Mouse (Mus musculus) forebrain, embryonic 15.5 days (tissue): ENCODE measurements around the gene Col12a1. TPM values are rescaled to one million over a fixed set of nuclear protein-coding genes. Genes with fewer than 3 reads are reported as not detected.
A peak's percentile ranks its signal among the peaks of the same experiment; 100 is the strongest.

ENCODE experiments used
- ATAC-seq: fragments of 200-750 bp; cut with Nextera tagmentation; replicated peaks from 2 replicates; pipeline ENCODE4 v1.8.0; 2017; ENCODE audit warnings: mild to moderate bottlenecking, moderate TSS enrichment, moderate library complexity
- H3K27ac ChIP-seq: fragments of 300-500 bp; sonication (generic); replicated peaks from 2 replicates; pipeline ENCODE4 v1.5.1; 2015; ENCODE audit warnings: mild to moderate bottlenecking, inconsistent platforms
- H3K27me3 ChIP-seq: fragments of 300-500 bp; sonication (generic); 2 replicates; pipeline ENCODE4 v1.6.1; 2015; ENCODE audit warnings: inconsistent platforms
- H3K36me3 ChIP-seq: fragments of 300-500 bp; sonication (generic); 2 replicates; pipeline ENCODE4 v1.6.1; 2015; ENCODE audit warnings: mild to moderate bottlenecking, inconsistent platforms
- H3K4me1 ChIP-seq: fragments of 300-500 bp; sonication (generic); 2 replicates; pipeline ENCODE4 v1.6.1; 2015; ENCODE audit warnings: inconsistent platforms
- H3K4me2 ChIP-seq: fragments of 300-500 bp; sonication (generic); replicated peaks from 2 replicates; pipeline ENCODE4 v1.6.1; 2015; ENCODE audit warnings: mild to moderate bottlenecking, inconsistent platforms
- H3K4me3 ChIP-seq: fragments of 300-500 bp; sonication (generic); 2 replicates; pipeline ENCODE4 v1.5.1; 2015; ENCODE audit warnings: mild to moderate bottlenecking, inconsistent platforms
- H3K9ac ChIP-seq: fragments of 300-500 bp; sonication (generic); replicated peaks from 2 replicates; pipeline ENCODE4 v1.6.1; 2015; ENCODE audit warnings: mild to moderate bottlenecking, inconsistent platforms
- H3K9me3 ChIP-seq: fragments of 300-500 bp; sonication (generic); 2 replicates; pipeline ENCODE4 v1.6.1; 2016; ENCODE audit warnings: inconsistent platforms
- WGBS: fragments of 180-500 bp; shearing (Covaris S2); methylation state at CpG from one replicate; pipeline ENCODE4 v1.1.7; 2015; ENCODE audit warnings: mixed read lengths; 5-methylcytosine and 5-hydroxymethylcytosine counted together
- polyA plus RNA-seq: library from polyadenylated mRNA; unstranded; fragments of >200 nt; fragmentation: Nextera tagmentation; extraction: Ambion mirVana; gene quantifications from 2 replicates; pipeline ENCODE4 v1.2.1, GENCODE M21; 2015

The Col12a1 gene
- polyA plus RNA-seq, result 6.1 and 6.4 TPM in 2 replicates

DNA sequence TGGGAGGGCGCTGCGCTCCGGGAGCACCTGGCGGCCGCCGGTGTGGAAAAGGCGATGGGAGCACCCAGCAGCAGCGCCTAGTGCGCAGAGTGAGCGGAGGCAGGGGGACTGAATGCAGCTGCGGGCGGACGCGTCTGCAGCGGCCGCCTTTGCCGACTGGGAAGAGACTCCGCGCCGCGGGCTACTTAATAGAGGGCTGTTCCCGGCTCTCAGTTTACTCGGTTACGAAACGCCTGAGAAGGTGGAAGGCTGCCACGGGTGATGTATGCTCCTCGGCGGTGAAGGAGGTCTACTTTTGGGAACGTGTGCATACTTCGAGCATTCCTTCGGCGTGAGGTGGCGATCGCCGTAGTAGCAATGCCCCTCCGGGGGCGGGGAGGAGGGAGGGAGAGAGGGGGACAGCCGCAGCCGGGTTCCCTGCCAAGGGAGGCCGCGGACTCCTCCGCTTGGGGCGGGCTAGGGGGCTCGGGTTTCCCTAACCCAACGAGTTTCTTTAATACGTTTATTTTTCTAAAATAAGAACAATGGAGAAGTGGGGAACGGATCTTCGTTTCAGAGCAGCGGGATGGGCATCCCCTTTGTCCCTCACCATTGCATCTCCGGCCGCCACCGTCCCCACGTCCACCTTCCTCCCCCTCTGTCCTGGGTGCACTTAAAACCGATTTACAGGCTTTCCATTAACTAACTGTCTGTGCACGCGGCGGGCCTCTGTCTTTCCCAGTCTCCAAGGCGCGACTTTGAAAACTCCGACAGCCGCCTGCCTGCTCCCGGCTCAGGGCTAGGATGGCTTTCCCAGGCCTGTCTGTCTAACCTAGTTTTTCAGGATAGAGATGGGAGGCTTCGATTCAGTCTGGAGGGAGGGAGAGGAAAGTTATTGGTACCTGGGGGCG is at the start of gene Col12a1:
TSS of gene Col12a1 (minus strand) at position 351 of the 890 bp plus-strand sequence.
- Histone ChIP-seq H3K4me2 (peak within 1 kb of the TSS; percentile 95), H3K9ac (peak within 1 kb of the TSS; percentile 50), H3K4me3 (peak within 1 kb of the TSS; percentile 44), H3K27me3 (peaks cover 31% of the 10 kb centered on the region), H3K27ac (no peak within 1 kb of the TSS), H3K4me1 (peaks cover 48% of the 10 kb centered on the region), H3K36me3 (no peaks in the 10 kb centered on the region), H3K9me3 (no peaks in the 10 kb centered on the region)
- WGBS, result under 1% methylated on average over 64 of the region's 64 CpGs
- ATAC-seq, result peak; percentile 57

GRCm38 (mm10) chr9:79766991-79767545 is 48.4 kb upstream of the Col12a1 start:
- no peak overlapping the region for H3K27ac ChIP-seq
- no peak overlapping the region for H3K9ac ChIP-seq
- no peaks in the 10 kb centered on the region for H3K4me1 ChIP-seq
- ATAC-seq, result no peak
- H3K4me2 ChIP-seq, result no peak overlapping the region
- no peaks in the 10 kb centered on the region for H3K9me3 ChIP-seq
- H3K27me3 ChIP-seq, result no peaks in the 10 kb centered on the region
- H3K4me3 ChIP-seq, result no peak overlapping the region
- H3K36me3 ChIP-seq, result peaks cover 4% of the 10 kb centered on the region; the same call in 1 of the 2 replicates
- 95% methylated on average over 5 of the region's 5 CpGs for WGBS

DNA sequence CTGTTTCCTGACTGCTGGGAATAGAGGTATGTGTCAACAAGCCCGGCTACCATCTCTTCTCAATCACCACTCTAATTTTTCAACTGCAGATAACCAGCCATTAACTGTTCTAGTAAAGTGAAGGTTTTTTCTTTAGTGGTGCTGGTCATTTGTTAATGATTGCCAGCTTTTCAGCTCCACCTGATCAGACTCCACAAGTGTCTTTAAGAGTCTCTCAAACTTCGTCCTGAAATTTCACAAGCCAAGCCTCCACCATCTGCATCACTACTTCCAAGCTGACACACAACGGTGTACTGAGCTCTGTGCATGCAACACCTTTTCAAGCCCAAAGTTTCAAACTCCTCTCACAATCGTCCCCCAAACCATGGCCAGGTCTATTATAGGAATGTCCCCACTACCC is 46.7 kb upstream of the Col12a1 start:
- H3K4me3 ChIP-seq, result no peak overlapping the region
- WGBS, result 93% methylated on average over 4 of the region's 4 CpGs
- no peak overlapping the region for H3K4me2 ChIP-seq
- no peaks in the 10 kb centered on the region for H3K27me3 ChIP-seq
- H3K9ac ChIP-seq, result no peak overlapping the region
- peaks cover 4% of the 10 kb centered on the region; the same call in 1 of the 2 replicates for H3K4me1 ChIP-seq
- H3K9me3 ChIP-seq, result no peaks in the 10 kb centered on the region
- ATAC-seq, result no peak
- no peaks in the 10 kb centered on the region for H3K36me3 ChIP-seq
- no peak overlapping the region for H3K27ac ChIP-seq

DNA sequence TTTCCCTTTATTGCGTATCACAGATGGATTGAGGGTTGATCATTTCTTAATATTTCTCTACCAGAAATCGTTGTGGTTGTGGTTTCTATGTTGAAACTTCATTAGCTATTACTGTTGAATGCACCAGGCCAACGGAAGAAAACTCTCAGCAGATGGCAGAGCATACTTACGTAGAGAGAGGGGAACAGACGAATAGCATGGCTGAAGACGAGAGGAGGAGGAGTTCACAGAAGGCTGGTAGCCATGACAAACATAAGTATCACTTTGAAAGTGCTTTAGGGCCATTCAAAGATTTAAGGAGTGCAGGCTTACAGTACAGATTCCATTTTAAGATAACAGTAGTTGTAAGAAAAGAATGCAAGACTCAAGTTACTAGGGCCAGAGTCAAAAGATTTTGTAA is 43.9 kb upstream of the Col12a1 start:
- H3K4me1 ChIP-seq, result peaks cover 22% of the 10 kb centered on the region
- no peaks in the 10 kb centered on the region for H3K27me3 ChIP-seq
- no peak overlapping the region for H3K27ac ChIP-seq
- no peak overlapping the region for H3K4me2 ChIP-seq
- H3K36me3 ChIP-seq, result peaks cover 3% of the 10 kb centered on the region
- no peaks in the 10 kb centered on the region for H3K9me3 ChIP-seq
- no peak overlapping the region for H3K9ac ChIP-seq
- no peak overlapping the region for H3K4me3 ChIP-seq
- WGBS, result 81% methylated on average over 6 of the region's 6 CpGs
- ATAC-seq, result no peak

GRCm38 (mm10) chr9:79760076-79760475 is 41.4 kb upstream of the Col12a1 start:
- 6% methylated on average over 14 of the region's 14 CpGs for WGBS
- H3K27me3 ChIP-seq, result no peaks in the 10 kb centered on the region
- peak overlapping the region; percentile 88 for H3K4me3 ChIP-seq
- peak overlapping the region; percentile 61 for H3K9ac ChIP-seq
- H3K4me2 ChIP-seq, result peak overlapping the region; percentile 74
- H3K27ac ChIP-seq, result peak overlapping the region; percentile 89
- H3K4me1 ChIP-seq, result peaks cover 23% of the 10 kb centered on the region
- ATAC-seq, result peak; percentile 60; the same call in 1 of the 2 replicates
- peaks cover 18% of the 10 kb centered on the region for H3K36me3 ChIP-seq
- H3K9me3 ChIP-seq, result no peaks in the 10 kb centered on the region

- Histone ChIP-seq H3K9ac (peak within 1 kb of the TSS; percentile 90), H3K9me3 (no peaks in the 10 kb centered on the region), H3K4me2 (peak within 1 kb of the TSS; percentile 74), H3K27ac (peak within 1 kb of the TSS; percentile 89), H3K36me3 (peaks cover 20% of the 10 kb centered on the region), H3K27me3 (no peaks in the 10 kb centered on the region), H3K4me3 (peak within 1 kb of the TSS; percentile 88), H3K4me1 (peaks cover 23% of the 10 kb centered on the region)
- WGBS, result under 1% methylated on average over 49 of the region's 49 CpGs
- peak; percentile 100 for ATAC-seq
Measured at GRCm38 (mm10) chr9:79759385-79760005, 40.9 kb upstream of the Col12a1 start, which contains the start of gene Cox7a2. Gene Cox7a2, minus strand, starts transcription at chr9:79759878.

DNA sequence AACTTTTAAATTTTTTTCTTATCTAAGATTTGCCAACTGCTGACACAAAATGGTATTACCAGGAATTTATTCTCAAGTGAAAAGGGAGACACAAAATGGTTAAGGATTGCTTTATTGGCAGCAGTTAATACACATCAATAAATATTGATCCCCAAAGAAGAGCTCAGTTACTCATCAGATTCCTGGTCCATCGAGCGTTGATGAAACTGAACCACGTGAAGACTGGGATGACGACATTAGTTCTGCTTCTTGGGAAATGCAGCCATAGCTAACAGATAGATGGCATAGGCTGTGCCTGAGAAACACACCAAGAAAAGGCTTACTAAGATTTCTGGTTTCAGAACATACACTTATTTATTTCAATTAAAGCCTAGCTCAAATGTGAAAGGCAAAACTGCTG is 36.7 kb upstream of the Col12a1 start:
- H3K27me3 ChIP-seq, result no peaks in the 10 kb centered on the region
- 96% methylated on average over 4 of the region's 4 CpGs for WGBS
- no peak overlapping the region for H3K9ac ChIP-seq
- H3K27ac ChIP-seq, result no peak overlapping the region
- H3K4me3 ChIP-seq, result no peak overlapping the region
- peaks cover 39% of the 10 kb centered on the region for H3K36me3 ChIP-seq
- ATAC-seq, result no peak
- H3K4me1 ChIP-seq, result peaks cover 19% of the 10 kb centered on the region
- no peaks in the 10 kb centered on the region for H3K9me3 ChIP-seq
- H3K4me2 ChIP-seq, result no peak overlapping the region

- WGBS, result 82% methylated on average over 8 of the region's 8 CpGs
- Histone ChIP-seq H3K4me1 (no peaks in the 10 kb centered on the region), H3K36me3 (peaks cover 32% of the 10 kb centered on the region), H3K9ac (no peak overlapping the region), H3K9me3 (no peaks in the 10 kb centered on the region), H3K27ac (no peak overlapping the region), H3K27me3 (no peaks in the 10 kb centered on the region), H3K4me2 (no peak overlapping the region), H3K4me3 (no peak overlapping the region)
- no peak for ATAC-seq
Measured at GRCm38 (mm10) chr9:79751846-79752245, 33.2 kb upstream of the Col12a1 start.

DNA sequence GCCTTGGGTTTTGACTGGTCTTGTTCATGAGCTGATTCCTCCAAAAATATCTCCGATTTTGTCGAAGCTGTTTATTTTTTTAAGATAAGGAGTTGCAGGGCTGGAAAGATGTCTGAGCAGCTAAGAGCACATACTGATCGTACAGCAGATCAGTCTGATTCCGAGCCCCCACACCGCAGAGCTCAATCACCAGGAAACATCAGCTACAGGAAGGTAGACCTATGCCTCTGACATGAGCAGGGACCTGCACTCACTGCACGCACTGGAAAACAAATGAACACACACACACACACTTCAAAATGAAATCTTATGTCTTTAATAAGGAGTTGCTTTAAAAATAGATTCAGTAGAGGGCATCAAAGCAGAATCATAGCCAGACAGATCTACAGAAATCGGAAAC is 32.1 kb upstream of the Col12a1 start:
- H3K4me1 ChIP-seq, result no peaks in the 10 kb centered on the region
- H3K27me3 ChIP-seq, result no peaks in the 10 kb centered on the region
- H3K9me3 ChIP-seq, result no peaks in the 10 kb centered on the region
- no peak for ATAC-seq
- H3K4me3 ChIP-seq, result no peak overlapping the region
- no peak overlapping the region for H3K9ac ChIP-seq
- no peak overlapping the region for H3K27ac ChIP-seq
- no peak overlapping the region for H3K4me2 ChIP-seq
- peaks cover 28% of the 10 kb centered on the region for H3K36me3 ChIP-seq
- WGBS, result 94% methylated on average over 7 of the region's 7 CpGs

GRCm38 (mm10) chr9:79745036-79745435 is 26.4 kb upstream of the Col12a1 start:
- Histone ChIP-seq H3K4me1 (no peaks in the 10 kb centered on the region), H3K27me3 (no peaks in the 10 kb centered on the region), H3K9me3 (no peaks in the 10 kb centered on the region), H3K4me3 (no peak overlapping the region), H3K9ac (no peak overlapping the region), H3K4me2 (no peak overlapping the region), H3K36me3 (no peaks in the 10 kb centered on the region), H3K27ac (no peak overlapping the region)
- ATAC-seq, result no peak
- WGBS, result 46% methylated on average over 4 of the region's 4 CpGs

DNA sequence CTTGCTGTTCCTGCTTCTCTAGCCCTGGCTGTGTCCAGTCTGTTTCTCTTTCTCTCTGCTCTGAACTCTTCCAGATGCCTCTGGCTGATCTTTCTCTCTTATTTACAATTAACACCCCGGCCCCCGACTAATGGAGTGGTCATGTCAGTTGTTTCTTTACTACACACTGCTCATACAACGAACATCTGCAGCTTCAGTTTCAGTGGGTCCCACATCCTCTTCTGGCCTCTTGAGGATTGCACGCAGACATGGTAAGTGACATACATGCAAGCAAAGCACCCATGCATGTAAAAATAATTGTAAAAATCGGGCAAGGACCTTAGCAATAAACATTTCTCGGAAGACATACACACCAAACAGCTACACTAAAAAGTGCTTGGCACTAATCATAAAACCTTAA is 17.0 kb upstream of the Col12a1 start:
- WGBS, result 90% methylated on average over 6 of the region's 6 CpGs
- no peak overlapping the region for H3K9ac ChIP-seq
- no peak for ATAC-seq
- no peaks in the 10 kb centered on the region for H3K9me3 ChIP-seq
- H3K4me3 ChIP-seq, result no peak overlapping the region
- no peaks in the 10 kb centered on the region for H3K36me3 ChIP-seq
- H3K4me1 ChIP-seq, result no peaks in the 10 kb centered on the region
- H3K27ac ChIP-seq, result no peak overlapping the region
- no peak overlapping the region for H3K4me2 ChIP-seq
- H3K27me3 ChIP-seq, result no peaks in the 10 kb centered on the region

DNA sequence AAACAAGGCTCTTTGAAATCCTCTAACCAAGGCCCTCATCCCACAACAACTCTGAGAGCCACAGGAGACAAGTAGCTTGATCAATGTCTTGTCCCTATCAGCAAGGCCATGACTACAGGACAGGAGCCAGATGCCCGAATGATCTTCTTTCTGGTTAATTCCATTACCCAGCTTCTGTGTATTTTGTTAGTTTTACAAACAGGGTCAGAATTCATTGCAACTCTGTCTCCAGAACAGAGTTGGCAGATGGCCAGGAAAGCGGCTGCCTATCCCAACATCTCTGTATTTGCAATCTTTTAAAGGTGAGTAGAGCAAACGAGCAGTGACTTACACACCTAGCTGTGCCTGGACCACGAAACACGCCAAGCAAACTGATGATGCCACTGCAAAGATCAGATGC is 11.7 kb upstream of the Col12a1 start:
- H3K27ac ChIP-seq, result no peak overlapping the region
- no peaks in the 10 kb centered on the region for H3K4me1 ChIP-seq
- H3K36me3 ChIP-seq, result no peaks in the 10 kb centered on the region
- H3K9ac ChIP-seq, result no peak overlapping the region
- no peaks in the 10 kb centered on the region for H3K27me3 ChIP-seq
- no peaks in the 10 kb centered on the region for H3K9me3 ChIP-seq
- 78% methylated on average over 5 of the region's 5 CpGs for WGBS
- H3K4me2 ChIP-seq, result no peak overlapping the region
- H3K4me3 ChIP-seq, result no peak overlapping the region
- no peak for ATAC-seq
